In the genomic region with DNA sequence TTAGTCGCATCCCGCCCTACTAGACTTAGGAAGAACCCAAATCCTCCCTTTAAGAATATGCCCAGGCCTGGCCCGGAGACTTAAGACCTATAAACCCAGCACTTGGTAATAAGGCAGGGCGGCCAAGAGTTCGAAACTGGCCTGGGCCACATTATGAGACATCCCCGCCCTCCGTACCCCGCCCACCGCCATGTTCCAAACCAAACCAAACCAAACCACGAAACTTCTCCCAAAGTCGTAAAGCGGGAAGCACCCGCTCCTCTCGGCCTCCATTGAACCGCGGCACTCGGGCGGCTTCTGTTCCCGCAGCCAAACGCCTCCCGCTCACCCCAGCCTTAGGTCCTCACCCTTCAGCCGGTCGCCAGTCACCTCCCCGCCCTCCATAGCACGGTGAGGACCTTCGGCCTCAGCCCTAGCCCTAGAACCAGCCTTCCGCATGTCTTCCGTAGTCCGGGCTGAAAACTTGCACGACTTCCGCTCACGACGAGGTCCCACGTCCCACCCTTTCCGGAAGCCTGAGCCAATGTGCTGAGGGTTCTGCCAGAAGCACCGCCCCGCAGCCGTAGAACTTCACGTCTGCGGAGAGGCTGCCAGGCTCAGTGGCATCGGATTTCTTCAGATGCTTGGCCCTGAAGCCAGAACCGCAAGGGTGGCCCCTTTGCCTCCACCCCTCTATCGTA, we compare ENCODE assay signal across 8 mouse cellular contexts. TPM values are rescaled to one million over a fixed set of nuclear protein-coding genes. Genes with fewer than 3 reads are reported as not detected.
DNase-seq lines count a peak whose midpoint lies in the region; ATAC-seq lines count a peak whose summit lies in the region.

A gene (minus strand): TSS at position 503 of the 680 bp plus-strand sequence.

- peaks cover 32% of the 10 kb centered on the region for H3K4me1 ChIP-seq in heart, embryonic 10.5 days
- peaks cover 38% of the 10 kb centered on the region for H3K4me1 ChIP-seq in kidney, embryonic 15.5 days

- peak within 1 kb of the TSS; percentile 85 for H3K27ac ChIP-seq in heart, embryonic 10.5 days
- H3K27ac ChIP-seq in kidney, embryonic 15.5 days: peak within 1 kb of the TSS; percentile 93

- H3K27me3 ChIP-seq in heart, embryonic 10.5 days (ENCODE audit: insufficient read depth, poor library complexity, severe bottlenecking): no peaks in the 10 kb centered on the region
- no peaks in the 10 kb centered on the region for H3K27me3 ChIP-seq in kidney, embryonic 15.5 days

- H3K4me3 ChIP-seq in heart, embryonic 10.5 days: peak within 1 kb of the TSS; percentile 79
- peak within 1 kb of the TSS; percentile 85 for H3K4me3 ChIP-seq in kidney, embryonic 15.5 days (replicated peaks)

- ATAC-seq in erythroblast, adult 5-6 weeks (replicated peaks; ENCODE audit: low FRiP score, poor library complexity, severe bottlenecking): peak; percentile 98
- peak; percentile 93 for ATAC-seq in kidney, embryonic 15.5 days (replicated peaks; ENCODE audit: low FRiP score)
- peak; percentile 95 for ATAC-seq in monocyte, adult 5-6 weeks (replicated peaks; ENCODE audit: insufficient number of reproducible peaks, low FRiP score, low TSS enrichment, poor library complexity, severe bottlenecking)

- under 1% methylated on average over 43 of the region's 43 CpGs for WGBS in heart, embryonic 10.5 days
- WGBS in kidney, embryonic 15.5 days: under 1% methylated on average over 43 of the region's 43 CpGs

- peak within 1 kb of the TSS; percentile 76 for H3K9ac ChIP-seq in kidney, embryonic 15.5 days

- peak; percentile 89 for DNase-seq in B cell, adult 2 months
- peak; percentile 97 for DNase-seq in brain, adult 2 months (ENCODE audit: low read depth, low spot score)
- peak; percentile 97 for DNase-seq in heart, embryonic 10.5 days (ENCODE audit: low spot score)
- peak; percentile 91 for DNase-seq in liver
- peak; percentile 88 to 92 for DNase-seq in spleen, postnatal 4 days (ENCODE audit: low spot score in 2 of 2)

- H3K36me3 ChIP-seq in heart, embryonic 10.5 days: peaks cover 75% of the 10 kb centered on the region
- H3K36me3 ChIP-seq in kidney, embryonic 15.5 days: peaks cover 72% of the 10 kb centered on the region

- no peaks in the 10 kb centered on the region for H3K9me3 ChIP-seq in heart, embryonic 10.5 days
- no peaks in the 10 kb centered on the region for H3K9me3 ChIP-seq in kidney, embryonic 15.5 days (replicated peaks)

- H3K4me2 ChIP-seq in kidney, embryonic 15.5 days: peak within 1 kb of the TSS; percentile 61

RNA-seq across cellular contexts. Expression of the gene that starts here (rescaled TPM):
- 2.1 and 7.9 TPM in 2 replicates for total RNA-seq in erythroblast, adult 5-6 weeks (2015; ENCODE audit: low replicate concordance)
- total RNA-seq in erythroblast, adult 5-6 weeks (2017; ENCODE audit: low replicate concordance): 7.7 and 11.3 TPM in 2 replicates
- polyA plus RNA-seq in heart, embryonic 10.5 days (2016; fragmentation: Nextera tagmentation; extraction: Ambion mirVana): 46.3 and 61.0 TPM in 2 replicates
- 63.9 and 65.4 TPM in 2 replicates for polyA plus RNA-seq in kidney, embryonic 15.5 days (2015; fragmentation: Nextera tagmentation; extraction: Ambion mirVana)
- total RNA-seq in monocyte, adult 5-6 weeks (2017): 52.8 to 99.5 TPM (median 65.5 TPM) in 3 replicates

Comparison
In these comparisons a context has a peak if more than half of its experiments do, and no peak if none do; other contexts are left out.
1. Peak in every context shown above with its lines: DNase-seq, ATAC-seq, H3K4me3 ChIP-seq and H3K27ac ChIP-seq.